Mouse (Mus musculus): ENCODE results near the gene Hectd2.

- TF ChIP-seq CTCF (IDR thresholded peaks at IDR 0.05 in 2 of 3, conservative IDR thresholded peaks at IDR 0.05 in 1 of 3; ENCODE audit: control insufficient read depth in 1 of 3, insufficient read depth in 1 of 3, low read depth in 2 of 3, low read length in 3 of 3, poor library complexity in 1 of 3, severe bottlenecking in 1 of 3), result no peak
- TF ChIP-seq MYC (IDR thresholded peaks at IDR 0.05; ENCODE audit: low read depth, low read length), result no peak
- no peak for TF ChIP-seq POLR2A (IDR thresholded peaks at IDR 0.05; ENCODE audit: control insufficient read depth in 1 of 2, insufficient read depth in 1 of 2, low read depth in 1 of 2, low read length in 2 of 2, poor library complexity in 1 of 2)
- TF ChIP-seq USF1 (IDR thresholded peaks at IDR 0.05; ENCODE audit: low read depth, low read length), result no peak
- no peak for TF ChIP-seq ZKSCAN1 (IDR thresholded peaks at IDR 0.05; ENCODE audit: low read depth, low read length)
- TF ChIP-seq EP300 (IDR thresholded peaks at IDR 0.05; ENCODE audit: low read depth in 1 of 2, low read length in 2 of 2), result no peak
- TF ChIP-seq TCF12 (IDR thresholded peaks at IDR 0.05; ENCODE audit: low read depth, low read length), result no peak
- no peak for TF ChIP-seq RAD21 (IDR thresholded peaks at IDR 0.05; ENCODE audit: low read depth, low read length)
- no peak for TF ChIP-seq ZNF384 (IDR thresholded peaks at IDR 0.05; ENCODE audit: low read depth, low read length)
- TF ChIP-seq MEF2A (IDR thresholded peaks at IDR 0.05; ENCODE audit: extremely low read depth, insufficient replicate concordance, low read depth, low read length, poor library complexity, severe bottlenecking), result no peak
- no peak for TF ChIP-seq POLR2AphosphoS5 (IDR thresholded peaks at IDR 0.05; ENCODE audit: borderline replicate concordance, low read depth, low read length)
- TF ChIP-seq ZC3H11A (IDR thresholded peaks at IDR 0.05; ENCODE audit: low read depth, low read length), result no peak
- no peak for TF ChIP-seq MAZ (IDR thresholded peaks at IDR 0.05; ENCODE audit: low read depth, low read length)
Measured at GRCm38 (mm10) chr19:36669720-36670451, 115.4 kb downstream of the Hectd2 start.
